Mouse (Mus musculus) embryonic stem cell, embryonic (primary cell): Measurements from ENCODE around the gene Vwf.

Source experiments
- CTCF ChIA-PET, 4 experiments: fragments of 300-600 bp in 2 of 4; fragments of 350-600 bp in 2 of 4; sonication (Branson Sonifier 250); formaldehyde crosslinking; loops; one replicate each; lab custom pipeline; 2022; ENCODE audit warnings: inconsistent platforms in 2 of 4; lab: Charles Lee
- POLR2A ChIA-PET, 4 experiments: fragments of 300-600 bp in 2 of 4; fragments of 350-600 bp in 2 of 4; sonication (Branson Sonifier 250); formaldehyde crosslinking; loops; one replicate each; lab custom pipeline; 2022; ENCODE audit warnings: antibody characterized with exemption in 4 of 4, inconsistent platforms in 1 of 4; lab: Charles Lee

Gene Vwf

DNA sequence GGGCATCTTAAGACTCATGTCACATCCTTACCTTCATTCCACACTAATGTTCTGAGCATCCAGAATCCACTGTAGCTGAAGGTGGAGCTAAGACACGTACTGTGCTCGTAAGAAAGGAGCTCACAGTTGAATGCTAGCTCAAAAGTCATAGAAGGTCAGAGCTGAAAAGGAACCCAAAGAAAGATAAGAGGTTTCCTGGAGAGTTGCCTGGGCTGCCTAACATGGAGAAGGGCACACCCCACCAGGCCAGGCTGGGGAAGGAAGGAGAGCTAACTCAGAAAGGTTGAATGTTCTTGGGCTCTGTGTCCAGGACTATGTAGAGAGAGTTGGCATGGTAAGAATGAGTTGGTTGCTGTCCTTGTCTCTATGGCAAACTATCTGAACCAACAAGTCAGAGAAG is 21.8 kb downstream of the Vwf start:
- POLR2A ChIA-PET = interaction anchor here in 3 of 4 experiments (0.6 to 2.5 kb wide), 14 partner anchors 9 to 138 kb away, joined by 3 to 13 read pairs (median 3); partner anchors contain the start of gene Cd9 (in 1 of the 3)
- CTCF ChIA-PET = interaction anchor here in 2 of 4 experiments (0.5 to 0.7 kb wide), 4 partner anchors 9 to 860 kb away, joined by 3 read pairs; no protein-coding TSS in a partner anchor

DNA sequence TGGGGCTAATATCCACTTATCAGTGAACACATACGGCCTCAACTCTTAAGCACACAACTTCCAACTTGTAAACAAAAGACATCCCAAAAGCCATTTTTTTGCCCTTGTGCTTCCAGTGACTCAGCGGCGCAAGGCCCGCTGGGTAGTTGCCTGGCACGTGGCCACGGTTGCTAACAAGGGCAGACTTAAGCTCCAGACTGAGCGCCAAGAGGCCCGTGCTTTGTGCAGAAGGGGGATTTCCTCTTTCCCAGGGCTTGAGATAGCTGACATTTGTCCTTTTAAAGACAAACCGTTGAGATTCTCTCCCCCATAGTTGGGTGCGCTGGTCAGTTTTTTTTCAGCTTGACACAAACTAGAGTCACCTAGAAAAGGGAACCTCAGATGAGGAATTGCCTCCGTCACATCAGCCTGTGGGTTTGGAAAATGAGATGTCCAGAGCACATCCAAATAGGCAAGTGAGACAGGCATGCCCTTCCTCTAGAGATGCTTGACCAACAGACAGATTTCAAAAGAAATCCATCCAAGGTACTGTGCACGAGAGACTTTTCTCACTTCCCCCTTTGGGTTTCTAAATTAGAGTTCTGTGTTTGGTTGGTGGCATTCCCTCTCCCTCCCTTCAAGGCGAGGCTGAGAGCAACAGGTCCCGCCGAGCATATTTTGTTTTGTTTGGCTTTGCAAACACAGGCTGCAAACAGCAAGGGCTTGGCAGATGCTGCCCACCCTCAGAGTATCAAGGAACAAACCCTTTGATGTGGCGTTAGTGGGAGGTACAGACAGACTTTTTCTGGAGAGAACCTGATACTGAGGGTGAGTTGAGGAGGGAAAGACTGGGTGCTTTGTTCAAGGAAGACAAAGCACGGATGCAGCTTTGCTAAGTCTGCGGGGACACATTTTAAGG is 26.0 kb downstream of the Vwf start:
- ChIA-PET CTCF (interaction anchor here (0.5 to 1.4 kb wide), 4 partner anchors 18 to 44 kb away, joined by 3 to 10 read pairs (median 7); no protein-coding TSS in a partner anchor), POLR2A (interaction anchor here in 3 of 4 experiments (0.6 to 2.3 kb wide), 17 partner anchors 9 to 205 kb away, joined by 3 to 13 read pairs (median 3); no protein-coding TSS in a partner anchor)

DNA sequence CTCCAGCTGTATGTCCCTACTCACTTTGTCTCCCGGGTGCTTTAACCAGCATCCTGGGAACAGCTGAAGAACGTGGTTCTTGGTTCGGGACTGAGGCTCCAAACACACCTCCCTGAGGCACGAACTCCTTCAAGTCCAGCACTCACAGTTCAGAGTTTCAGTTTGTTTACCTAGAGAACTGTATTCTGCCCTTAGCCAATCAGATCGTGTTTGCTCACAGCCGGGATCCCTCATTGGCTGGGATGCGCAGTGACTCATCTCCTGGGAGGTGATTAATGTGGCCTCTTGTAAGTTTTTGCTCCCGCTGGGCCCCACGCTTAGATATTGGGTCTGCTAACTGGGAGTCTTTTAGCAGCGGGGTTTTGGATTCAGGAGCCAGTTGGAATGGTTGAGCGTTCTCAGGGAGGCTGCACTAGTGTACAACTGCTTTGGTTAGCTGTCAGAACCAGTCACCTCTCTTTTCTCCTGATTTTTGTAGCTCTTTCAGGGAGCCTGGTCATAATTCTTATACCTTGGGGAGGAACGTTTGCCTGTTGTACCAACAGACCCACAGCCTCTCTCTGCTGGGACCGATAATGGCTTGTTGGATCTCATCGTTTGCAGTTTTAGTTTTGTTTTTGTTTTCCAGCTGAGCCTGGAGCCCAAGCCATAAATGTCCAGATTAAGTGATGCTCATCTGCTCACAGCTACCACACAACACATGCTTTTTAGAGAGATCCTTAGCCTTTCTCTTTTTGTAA is 26.8 kb downstream of the Vwf start:
- ChIA-PET CTCF (interaction anchor here (0.5 to 1.4 kb wide), 6 partner anchors 10 to 167 kb away, joined by 3 to 10 read pairs (median 3); no protein-coding TSS in a partner anchor), POLR2A (interaction anchor here in 3 of 4 experiments (0.6 to 2.3 kb wide), 19 partner anchors 11 to 205 kb away, joined by 3 to 13 read pairs (median 3); no protein-coding TSS in a partner anchor)

DNA sequence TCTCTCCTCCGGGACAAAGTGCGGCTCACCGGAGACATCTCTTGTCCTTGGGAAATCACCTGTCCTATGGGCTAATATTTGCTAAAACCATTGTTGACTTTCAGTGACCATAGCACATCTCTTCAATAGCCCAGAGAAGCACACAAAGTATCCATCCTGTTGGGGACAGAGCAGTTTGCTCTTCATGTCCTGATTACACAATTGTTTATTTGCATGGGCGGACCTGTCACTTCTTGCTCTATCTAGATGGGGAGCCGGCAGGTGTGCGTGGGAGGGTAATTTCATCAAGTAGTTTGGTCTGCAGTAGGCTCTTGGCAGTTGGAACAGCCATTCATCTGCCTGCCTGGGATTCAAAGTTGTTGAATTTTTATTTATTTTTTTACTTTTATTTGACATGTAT is 28.5 kb downstream of the Vwf start:
- ChIA-PET POLR2A (interaction anchor here in 1 of 4 experiments (0.9 kb wide), 1 partner anchor 17 kb away, joined by 6 read pairs; no protein-coding TSS in a partner anchor), CTCF (no interaction called here)

DNA sequence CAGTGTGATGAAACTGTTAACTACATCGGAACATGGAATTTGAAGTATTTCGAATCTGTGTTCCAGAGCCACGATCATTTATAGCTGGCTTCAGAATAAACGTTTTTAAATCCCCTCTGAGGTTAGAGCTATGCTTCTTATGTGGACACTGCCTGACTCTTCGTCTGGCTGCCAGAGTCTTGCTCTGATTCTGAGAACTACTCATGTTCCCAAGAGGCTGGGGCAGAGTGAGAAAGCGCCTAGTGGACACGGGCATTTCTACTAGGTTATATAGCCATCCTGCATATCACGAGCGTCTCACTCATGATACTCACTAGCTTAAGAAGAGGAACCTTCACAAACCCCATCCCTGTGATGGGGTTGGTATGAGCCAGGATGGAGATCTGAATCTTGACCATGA is 30.7 kb downstream of the Vwf start:
- CTCF ChIA-PET = interaction anchor here (0.6 to 2.2 kb wide), 12 partner anchors 9 to 273 kb away, joined by 3 to 13 read pairs (median 4); no protein-coding TSS in a partner anchor
- POLR2A ChIA-PET = interaction anchor here (0.5 to 3.4 kb wide), 35 partner anchors 9 to 412 kb away, joined by 3 to 51 read pairs (median 5); no protein-coding TSS in a partner anchor

DNA sequence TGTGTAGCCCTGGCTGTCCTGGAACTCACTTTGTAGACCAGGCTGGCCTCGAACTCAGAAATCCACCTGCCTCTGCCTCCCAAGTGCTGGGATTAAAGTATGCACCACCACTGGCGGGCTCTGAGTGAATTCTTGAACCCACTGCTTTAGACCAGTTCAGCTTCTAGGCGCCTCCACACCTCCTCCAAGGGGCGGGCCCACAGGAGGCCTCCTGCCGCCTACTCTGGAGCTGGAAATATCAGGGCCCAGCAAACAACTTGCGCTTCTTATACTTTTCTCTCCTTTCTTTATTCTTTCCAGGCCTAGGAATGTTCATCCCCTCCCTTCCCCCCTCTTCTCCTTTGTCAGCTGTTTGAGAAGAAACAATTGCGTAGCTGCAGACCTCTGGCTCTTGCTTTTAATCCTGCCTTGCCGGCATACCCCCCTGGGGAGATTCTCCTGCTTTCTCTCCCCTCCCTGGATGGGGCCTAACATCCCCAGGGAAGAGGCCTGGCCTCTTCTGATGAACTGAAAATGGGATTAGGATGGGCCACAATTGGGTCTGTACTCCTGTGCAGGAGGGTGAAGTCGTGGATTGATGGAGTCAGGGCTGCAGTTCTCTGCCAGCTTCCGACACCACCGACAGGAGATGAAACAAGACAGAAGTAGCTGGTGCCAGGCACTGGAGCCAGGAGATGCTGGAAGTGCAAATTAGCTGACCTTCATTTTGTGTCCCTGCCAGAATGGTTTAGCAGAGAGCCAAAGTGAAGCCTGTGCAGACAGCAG is 31.5 kb downstream of the Vwf start:
- CTCF ChIA-PET = interaction anchor here (0.6 to 2.2 kb wide), 14 partner anchors 9 to 163 kb away, joined by 3 to 13 read pairs (median 4); no protein-coding TSS in a partner anchor
- POLR2A ChIA-PET = interaction anchor here (0.5 to 3.4 kb wide), 50 partner anchors 9 to 811 kb away, joined by 3 to 51 read pairs (median 4); no protein-coding TSS in a partner anchor

DNA sequence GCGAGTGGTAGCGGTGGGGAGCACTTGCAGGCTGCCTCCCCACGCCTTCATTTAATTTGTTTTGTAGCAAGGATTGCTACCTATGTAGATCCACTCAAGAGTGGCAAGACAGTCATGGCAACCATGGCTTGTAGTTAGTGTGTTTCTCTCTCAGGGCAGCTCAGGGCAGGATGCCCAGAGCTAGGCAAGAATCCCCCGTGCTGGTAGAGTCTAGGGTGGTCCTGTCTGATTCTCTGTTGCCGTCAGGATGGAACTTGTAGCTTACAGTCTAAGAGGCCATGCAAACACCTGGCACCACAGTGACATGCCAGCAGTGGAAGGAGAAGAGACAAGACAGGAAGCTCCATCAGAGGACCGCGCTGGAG is 32.1 kb downstream of the Vwf start:
- ChIA-PET POLR2A (interaction anchor here in 3 of 4 experiments (0.5 to 3.4 kb wide), 40 partner anchors 9 to 811 kb away, joined by 3 to 51 read pairs (median 4); no protein-coding TSS in a partner anchor), CTCF (interaction anchor here (0.5 to 2.2 kb wide), 10 partner anchors 9 to 160 kb away, joined by 3 to 13 read pairs (median 4); no protein-coding TSS in a partner anchor)

- ChIA-PET POLR2A (interaction anchor here in 1 of 4 experiments (2.6 kb wide), 1 partner anchor 156 kb away, joined by 9 read pairs; no protein-coding TSS in a partner anchor), CTCF (no interaction called here)
These were observed 33.3 kb downstream of the Vwf start for GRCm38 (mm10) chr6:125579864-125580263.

GRCm38 (mm10) chr6:125583666-125584065 is 37.1 kb downstream of the Vwf start:
- POLR2A ChIA-PET = interaction anchor here in 3 of 4 experiments (0.6 to 4.5 kb wide), 10 partner anchors 9 to 1057 kb away, joined by 3 to 25 read pairs (median 4); partner anchors contain the start of gene Cd9 (in 1 of the 3)
- CTCF ChIA-PET = interaction anchor here in 1 of 4 experiments (0.6 to 0.7 kb wide), 2 partner anchors 16 to 105 kb away, joined by 3 read pairs; no protein-coding TSS in a partner anchor

DNA sequence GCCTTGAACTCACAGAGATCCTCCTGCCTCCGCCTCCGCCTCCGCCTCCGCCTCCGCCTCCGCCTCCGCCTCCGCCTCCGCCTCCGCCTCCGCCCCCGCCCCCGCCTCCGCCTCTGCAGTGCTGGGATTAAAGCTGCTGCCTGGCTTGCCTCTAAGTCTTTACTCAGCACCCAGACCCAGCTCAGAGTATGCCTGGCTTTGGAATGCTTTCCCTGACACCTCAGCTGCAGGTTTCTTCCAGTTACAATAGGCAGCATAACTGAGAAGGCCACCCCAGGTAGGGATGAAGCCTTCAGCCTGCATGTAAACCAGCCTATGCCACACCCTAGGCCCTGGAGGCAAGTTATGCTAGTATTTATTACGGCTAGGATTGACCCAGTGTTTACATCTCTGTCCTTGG is 37.7 kb downstream of the Vwf start:
- POLR2A ChIA-PET = interaction anchor here in 3 of 4 experiments (0.6 to 4.5 kb wide), 13 partner anchors 9 to 1406 kb away, joined by 3 to 25 read pairs (median 3); no protein-coding TSS in a partner anchor
- CTCF ChIA-PET = interaction anchor here in 2 of 4 experiments (0.5 to 0.7 kb wide), 4 partner anchors 9 to 913 kb away, joined by 3 to 10 read pairs (median 6); no protein-coding TSS in a partner anchor

DNA sequence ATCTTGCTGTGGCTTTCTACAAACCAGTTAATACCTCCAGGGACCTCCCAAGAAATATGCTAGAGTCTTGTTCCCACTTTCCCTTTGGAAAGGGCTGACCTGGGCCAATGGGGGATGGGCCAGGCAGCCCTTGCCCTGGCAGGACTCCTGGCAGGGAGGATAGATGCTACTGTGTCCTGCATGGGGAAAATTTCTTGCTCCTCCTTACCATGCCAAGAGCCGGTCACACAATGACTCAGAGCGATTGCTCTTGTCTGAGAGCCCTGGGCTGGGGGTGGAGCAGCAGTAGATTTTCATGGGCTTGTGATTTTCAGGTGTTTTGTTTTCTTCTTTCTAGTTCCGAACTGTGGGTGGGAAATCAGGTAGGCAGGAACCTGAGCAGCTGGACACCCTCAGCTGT is 39.0 kb downstream of the Vwf start:
- CTCF ChIA-PET = interaction anchor here in 3 of 4 experiments (0.7 to 2.8 kb wide), 4 partner anchors 18 to 307 kb away, joined by 3 to 9 read pairs (median 3); no protein-coding TSS in a partner anchor
- POLR2A ChIA-PET = interaction anchor here (0.6 to 1.9 kb wide), 9 partner anchors 19 to 455 kb away, joined by 3 to 9 read pairs (median 4); no protein-coding TSS in a partner anchor

GRCm38 (mm10) chr6:125586042-125586566 is 39.5 kb downstream of the Vwf start:
- POLR2A ChIA-PET = interaction anchor here (0.6 to 3.9 kb wide), 23 partner anchors 8 to 456 kb away, joined by 3 to 17 read pairs (median 3); no protein-coding TSS in a partner anchor
- CTCF ChIA-PET = interaction anchor here in 3 of 4 experiments (0.6 to 2.8 kb wide), 6 partner anchors 16 to 312 kb away, joined by 3 to 9 read pairs (median 4); no protein-coding TSS in a partner anchor

DNA sequence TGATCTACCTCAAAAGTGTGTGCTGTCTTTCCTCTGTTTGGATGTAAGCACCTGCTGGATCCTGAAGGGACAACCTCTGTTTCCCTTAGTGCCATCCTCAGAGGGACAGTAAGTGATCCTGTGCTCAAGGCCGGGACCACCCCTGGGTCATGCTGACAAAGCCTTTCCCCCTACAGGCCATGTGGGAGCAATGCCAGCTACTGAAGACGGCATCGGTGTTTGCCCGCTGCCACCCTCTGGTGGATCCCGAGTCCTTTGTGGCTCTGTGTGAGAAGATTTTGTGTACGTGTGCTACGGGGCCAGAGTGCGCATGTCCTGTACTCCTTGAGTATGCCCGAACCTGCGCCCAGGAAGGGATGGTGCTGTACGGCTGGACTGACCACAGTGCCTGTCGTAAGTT is 41.7 kb downstream of the Vwf start:
- ChIA-PET POLR2A (interaction anchor here in 3 of 4 experiments (0.6 to 3.9 kb wide), 26 partner anchors 10 to 423 kb away, joined by 3 to 17 read pairs (median 3); no protein-coding TSS in a partner anchor), CTCF (interaction anchor here (0.8 to 1.4 kb wide), 13 partner anchors 10 to 226 kb away, joined by 3 to 10 read pairs (median 4); no protein-coding TSS in a partner anchor)

DNA sequence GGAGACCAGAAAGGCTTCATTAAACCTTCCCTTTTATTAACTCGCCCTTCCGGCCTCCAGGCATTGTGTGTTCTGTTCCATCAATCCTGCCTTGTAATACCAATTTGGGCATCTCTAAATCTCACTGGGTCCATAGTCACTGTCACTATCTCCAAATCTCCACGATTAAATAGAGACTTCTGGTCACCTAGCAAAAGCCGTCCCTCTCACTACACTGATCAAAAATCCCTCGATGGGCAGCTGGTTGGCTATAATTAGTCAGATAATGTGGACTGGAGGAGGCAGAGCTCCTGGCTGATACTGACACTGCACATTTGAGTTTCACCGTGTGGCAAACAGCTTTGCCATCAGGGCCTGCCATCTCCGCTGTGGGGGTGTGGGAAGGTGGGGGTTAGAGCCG is 42.5 kb downstream of the Vwf start:
- ChIA-PET POLR2A (interaction anchor here in 3 of 4 experiments (0.6 to 6.2 kb wide), 12 partner anchors 10 to 1111 kb away, joined by 3 to 141 read pairs (median 12); no protein-coding TSS in a partner anchor), CTCF (interaction anchor here in 2 of 4 experiments (1.4 to 5.6 kb wide), 2 partner anchors 13 to 170 kb away, joined by 3 to 25 read pairs; no protein-coding TSS in a partner anchor)

DNA sequence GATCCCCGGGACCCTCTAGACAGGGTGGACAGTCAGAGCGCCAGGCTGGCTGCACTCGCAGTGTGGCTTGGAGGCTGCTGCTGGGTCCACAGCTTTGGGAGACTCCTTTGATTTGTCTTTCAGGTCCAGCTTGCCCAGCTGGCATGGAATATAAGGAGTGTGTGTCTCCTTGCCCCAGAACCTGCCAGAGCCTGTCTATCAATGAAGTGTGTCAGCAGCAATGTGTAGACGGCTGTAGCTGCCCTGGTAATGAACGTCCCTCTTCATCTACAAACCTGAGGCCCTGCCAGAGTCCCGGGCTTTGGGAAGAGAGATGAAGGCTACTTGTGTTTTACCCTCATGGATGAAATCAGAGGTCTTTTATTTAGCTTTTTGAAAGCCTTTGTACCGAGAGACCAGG is 43.5 kb downstream of the Vwf start:
- ChIA-PET CTCF (interaction anchor here in 3 of 4 experiments (1.1 to 5.6 kb wide), 5 partner anchors 12 to 171 kb away, joined by 3 to 25 read pairs (median 3); no protein-coding TSS in a partner anchor), POLR2A (interaction anchor here in 3 of 4 experiments (1.0 to 6.2 kb wide), 24 partner anchors 10 to 306 kb away, joined by 3 to 141 read pairs (median 6); partner anchors contain the start of gene Cd9 (in 1 of the 3))

GRCm38 (mm10) chr6:125590471-125590870 is 43.9 kb downstream of the Vwf start:
- CTCF ChIA-PET = interaction anchor here in 3 of 4 experiments (1.1 to 5.6 kb wide), 5 partner anchors 12 to 172 kb away, joined by 3 to 25 read pairs (median 3); no protein-coding TSS in a partner anchor
- POLR2A ChIA-PET = interaction anchor here in 3 of 4 experiments (0.8 to 6.2 kb wide), 36 partner anchors 10 to 425 kb away, joined by 3 to 141 read pairs (median 8); partner anchors contain the start of gene Cd9 (in 2 of the 3)
